Mouse (Mus musculus): ENCODE results near the gene Nebl. TPM values are rescaled to one million over a fixed set of nuclear protein-coding genes. Genes with fewer than 3 reads are reported as not detected.

Nebl gene
- polyA plus RNA-seq, 1 experiment from 2014 or later: 5.4 TPM

GRCm38 (mm10) chr2:17658176-17658575, 73.1 kb downstream of the Nebl start:
- WGBS: 55% methylated on average over 5 of the region's 5 CpGs
- Histone ChIP-seq H3K27ac (no peak overlapping the region), H3K4me3 (replicated peaks) (no peak overlapping the region), H3K9ac (replicated peaks) (no peak overlapping the region), H3K36me3 (no peaks in the 10 kb centered on the region), H3K9me3 (no peaks in the 10 kb centered on the region), H3K4me2 (replicated peaks) (no peak overlapping the region), H3K27me3 (no peaks in the 10 kb centered on the region), H3K4me1 (replicated peaks) (no peaks in the 10 kb centered on the region)
- ATAC-seq: no peak

DNA sequence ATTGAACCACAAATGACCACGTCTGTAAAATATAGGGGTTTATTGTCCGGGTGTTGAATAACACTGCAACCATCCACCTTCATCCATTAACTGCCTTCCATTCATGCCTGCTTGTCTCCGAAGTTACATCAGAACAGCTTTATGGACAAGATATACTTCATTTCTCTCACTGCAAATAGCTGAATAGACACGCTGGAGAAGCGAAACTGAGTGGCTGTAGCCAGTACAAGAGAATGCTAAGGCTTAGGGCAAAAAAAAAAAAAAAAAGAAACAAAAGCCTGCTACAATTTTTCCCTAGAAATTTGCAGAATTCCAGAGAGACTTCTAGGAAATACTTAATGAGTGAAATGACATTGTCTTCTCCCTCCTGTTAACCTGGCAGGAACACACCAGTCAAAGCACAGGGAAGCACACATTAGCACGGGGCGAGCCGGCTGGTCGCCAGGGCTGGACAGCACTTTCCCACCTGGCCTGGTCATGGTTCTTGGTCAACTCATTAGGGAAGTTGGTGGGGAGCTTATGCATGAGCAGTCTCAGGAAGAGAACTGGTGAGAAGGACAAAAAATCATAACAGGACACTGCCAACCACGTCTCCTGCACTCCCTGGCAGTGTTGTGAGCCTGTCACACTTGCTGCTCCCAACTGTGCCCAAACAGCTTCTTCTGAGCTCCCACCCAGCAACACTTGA, 81.0 kb downstream of the Nebl start:
- Histone ChIP-seq H3K27ac (no peak overlapping the region), H3K9me3 (no peaks in the 10 kb centered on the region), H3K36me3 (no peaks in the 10 kb centered on the region), H3K9ac (replicated peaks) (no peak overlapping the region), H3K4me1 (replicated peaks) (no peaks in the 10 kb centered on the region), H3K27me3 (peaks cover 6% of the 10 kb centered on the region; the same call in 1 of the 2 replicates), H3K4me2 (replicated peaks) (no peak overlapping the region), H3K4me3 (replicated peaks) (no peak overlapping the region)
- WGBS: 70% methylated on average over 10 of the region's 10 CpGs
- no peak for ATAC-seq

- H3K4me3 ChIP-seq (replicated peaks): no peak overlapping the region
- H3K4me2 ChIP-seq (replicated peaks): no peak overlapping the region
- H3K27me3 ChIP-seq: peaks cover 6% of the 10 kb centered on the region; the same call in 1 of the 2 replicates
- H3K27ac ChIP-seq: no peak overlapping the region
- no peaks in the 10 kb centered on the region for H3K9me3 ChIP-seq
- H3K4me1 ChIP-seq (replicated peaks): no peaks in the 10 kb centered on the region
- 70% methylated on average over 3 of the region's 3 CpGs for WGBS
- ATAC-seq: no peak
- no peak overlapping the region for H3K9ac ChIP-seq (replicated peaks)
- H3K36me3 ChIP-seq: no peaks in the 10 kb centered on the region
Measured at GRCm38 (mm10) chr2:17649728-17650127, 81.5 kb downstream of the Nebl start.

- Histone ChIP-seq H3K9me3 (no peaks in the 10 kb centered on the region), H3K4me1 (replicated peaks) (no peaks in the 10 kb centered on the region), H3K27ac (no peak overlapping the region), H3K9ac (replicated peaks) (no peak overlapping the region), H3K4me2 (replicated peaks) (no peak overlapping the region), H3K27me3 (peaks cover 24% of the 10 kb centered on the region; the same call in 1 of the 2 replicates), H3K36me3 (no peaks in the 10 kb centered on the region), H3K4me3 (replicated peaks) (no peak overlapping the region)
- WGBS: 31% methylated on average over 3 of the region's 3 CpGs
- peak; percentile 71 for ATAC-seq
Measured at GRCm38 (mm10) chr2:17644282-17645262, 86.7 kb downstream of the Nebl start.

DNA sequence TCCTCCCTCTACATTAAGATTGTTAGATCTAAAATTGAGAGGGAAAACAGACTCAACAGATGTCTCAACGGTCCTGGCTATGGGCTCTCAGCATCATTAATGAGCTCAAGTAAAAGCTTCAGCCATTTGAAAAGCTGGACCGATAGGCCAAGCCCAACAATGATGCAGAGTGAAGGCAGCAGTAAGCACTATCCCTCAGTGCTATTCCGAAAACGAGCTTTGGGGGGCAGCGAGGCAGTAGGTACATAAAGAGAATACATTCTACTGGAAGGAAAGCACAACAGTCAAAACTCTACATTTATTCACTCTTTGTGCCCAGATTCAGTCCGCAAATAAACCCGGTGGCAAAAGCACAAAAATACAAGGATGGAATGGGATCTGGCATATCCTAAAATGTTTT, 87.4 kb downstream of the Nebl start:
- 51% methylated on average over 7 of the region's 7 CpGs for WGBS
- no peak for ATAC-seq

GRCm38 (mm10) chr2:17642770-17643169, 88.5 kb downstream of the Nebl start:
- WGBS: 89% methylated on average over 7 of the region's 7 CpGs
- Histone ChIP-seq H3K4me1 (replicated peaks) (0 out of 2 replicates have a peak, but pooled peaks cover 8% of the 10 kb centered on the region), H3K4me2 (replicated peaks) (no peak overlapping the region), H3K27ac (no peak overlapping the region), H3K36me3 (no peaks in the 10 kb centered on the region), H3K27me3 (peaks cover 25% of the 10 kb centered on the region; the same call in 1 of the 2 replicates), H3K9me3 (no peaks in the 10 kb centered on the region), H3K9ac (replicated peaks) (no peak overlapping the region), H3K4me3 (replicated peaks) (no peak overlapping the region)
- ATAC-seq: no peak

More for the DNA sequence above, 87.4 kb downstream of the Nebl start:
- Histone ChIP-seq H3K36me3 (no peaks in the 10 kb centered on the region), H3K9me3 (no peaks in the 10 kb centered on the region), H3K4me2 (replicated peaks) (no peak overlapping the region), H3K27me3 (peaks cover 24% of the 10 kb centered on the region; the same call in 1 of the 2 replicates), H3K4me1 (replicated peaks) (0 out of 2 replicates have a peak, but pooled peaks cover 3% of the 10 kb centered on the region), H3K27ac (no peak overlapping the region), H3K9ac (replicated peaks) (no peak overlapping the region), H3K4me3 (replicated peaks) (no peak overlapping the region)

GRCm38 (mm10) chr2:17640861-17641260, 90.4 kb downstream of the Nebl start:
- WGBS: 62% methylated on average over 4 of the region's 4 CpGs
- no peak overlapping the region for H3K27ac ChIP-seq
- no peak overlapping the region for H3K9ac ChIP-seq (replicated peaks)
- no peak overlapping the region for H3K4me2 ChIP-seq (replicated peaks)
- no peaks in the 10 kb centered on the region for H3K9me3 ChIP-seq
- no peak overlapping the region for H3K4me3 ChIP-seq (replicated peaks)
- ATAC-seq: no peak
- no peaks in the 10 kb centered on the region for H3K36me3 ChIP-seq
- 0 out of 2 replicates have a peak, but pooled peaks cover 8% of the 10 kb centered on the region for H3K4me1 ChIP-seq (replicated peaks)
- peaks cover 31% of the 10 kb centered on the region; the same call in 1 of the 2 replicates for H3K27me3 ChIP-seq

DNA sequence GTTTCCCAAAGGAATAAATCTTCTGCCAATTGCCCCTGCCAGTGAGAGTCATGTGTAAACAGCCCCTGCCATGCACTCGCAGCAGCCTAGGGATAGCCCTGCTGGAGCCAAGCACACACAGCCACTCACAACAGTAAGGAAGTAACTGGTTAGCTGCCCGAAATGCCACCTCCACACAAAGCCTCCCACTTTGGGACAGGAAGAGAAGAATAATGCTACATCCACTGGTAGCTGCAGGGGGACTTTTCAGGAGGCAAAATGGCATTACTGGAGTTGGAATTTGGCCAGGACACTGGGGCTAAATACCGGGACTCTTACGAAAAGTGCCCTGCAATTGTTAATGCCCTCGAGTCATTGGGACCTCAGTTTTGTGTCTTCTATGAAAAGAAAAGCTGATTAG, 92.6 kb downstream of the Nebl start:
- 9% methylated on average over 5 of the region's 5 CpGs for WGBS
- H3K4me3 ChIP-seq (replicated peaks): no peak overlapping the region
- ATAC-seq: peak; percentile 78; the same call in 1 of the 2 replicates
- H3K36me3 ChIP-seq: no peaks in the 10 kb centered on the region
- H3K9me3 ChIP-seq: no peaks in the 10 kb centered on the region
- 0 out of 2 replicates have a peak, but pooled peaks cover 8% of the 10 kb centered on the region for H3K4me1 ChIP-seq (replicated peaks)
- no peak overlapping the region for H3K9ac ChIP-seq (replicated peaks)
- 0 out of 2 replicates have a peak overlapping the region, but pooled peaks have one; percentile 20 for H3K4me2 ChIP-seq (replicated peaks)
- H3K27ac ChIP-seq: no peak overlapping the region
- H3K27me3 ChIP-seq: peaks cover 33% of the 10 kb centered on the region; the same call in 1 of the 2 replicates

- ATAC-seq: no peak
- Histone ChIP-seq H3K4me1 (replicated peaks) (no peaks in the 10 kb centered on the region), H3K27ac (no peak overlapping the region), H3K27me3 (no peaks in the 10 kb centered on the region), H3K4me2 (replicated peaks) (no peak overlapping the region), H3K36me3 (no peaks in the 10 kb centered on the region), H3K4me3 (replicated peaks) (no peak overlapping the region), H3K9me3 (no peaks in the 10 kb centered on the region), H3K9ac (replicated peaks) (no peak overlapping the region)
- WGBS: 76% methylated on average over 3 of the region's 3 CpGs
Measured at GRCm38 (mm10) chr2:17623931-17624330, 107.3 kb downstream of the Nebl start.

- no peaks in the 10 kb centered on the region for H3K36me3 ChIP-seq
- peaks cover 5% of the 10 kb centered on the region for H3K27me3 ChIP-seq
- no peak overlapping the region for H3K9ac ChIP-seq (replicated peaks)
- ATAC-seq: peak; percentile 65; the same call in 1 of the 2 replicates
- 15% methylated on average over 3 of the region's 3 CpGs for WGBS
- H3K4me3 ChIP-seq (replicated peaks): no peak overlapping the region
- peaks cover 7% of the 10 kb centered on the region for H3K4me1 ChIP-seq (replicated peaks)
- H3K27ac ChIP-seq: peak overlapping the region; percentile 35; the same call in 1 of the 2 replicates
- no peaks in the 10 kb centered on the region for H3K9me3 ChIP-seq
- H3K4me2 ChIP-seq (replicated peaks): no peak overlapping the region
Measured at GRCm38 (mm10) chr2:17610259-17610658, 121.0 kb downstream of the Nebl start.

DNA sequence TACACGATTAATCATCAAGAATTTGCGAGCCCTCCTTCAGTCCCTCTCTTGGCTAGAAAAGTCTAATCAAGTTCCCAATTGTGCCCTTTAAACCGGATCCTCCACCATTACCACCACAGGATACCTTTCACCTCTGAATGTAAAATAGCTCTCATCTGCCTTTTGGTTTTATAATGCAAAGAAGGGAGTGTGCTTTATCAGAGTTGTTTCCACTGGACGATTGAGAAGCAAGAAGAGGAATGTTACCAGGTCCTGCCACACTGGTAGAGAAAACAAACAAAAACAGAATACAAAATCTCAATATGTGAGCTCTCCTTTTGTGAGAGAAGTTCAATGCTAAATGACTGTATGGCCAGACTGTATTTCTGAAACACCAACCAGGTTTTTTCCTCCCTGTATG, 127.7 kb downstream of the Nebl start:
- 69% methylated on average over 4 of the region's 4 CpGs for WGBS
- no peak overlapping the region for H3K4me3 ChIP-seq (replicated peaks)

DNA sequence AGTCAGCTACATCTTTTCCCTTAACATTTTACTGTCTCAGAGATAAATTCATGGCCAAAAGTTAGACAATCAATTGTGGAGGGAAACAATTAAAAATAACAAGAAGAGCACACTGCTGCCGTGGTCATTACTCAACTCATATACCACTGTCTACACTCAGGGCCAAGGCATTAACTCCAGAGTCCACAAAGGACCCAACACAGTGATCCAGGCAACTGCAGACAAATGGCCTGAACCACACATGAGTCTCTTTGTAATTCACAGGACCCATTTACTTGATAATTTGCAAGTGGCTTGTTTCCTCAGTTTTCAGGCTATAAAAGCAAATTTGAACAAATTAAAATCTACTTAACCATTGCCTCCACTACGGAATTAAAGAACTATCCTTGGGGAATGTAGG, 130.6 kb downstream of the Nebl start:
- no peaks in the 10 kb centered on the region for H3K9me3 ChIP-seq
- 61% methylated on average over 2 of the region's 2 CpGs for WGBS

More for the DNA sequence above, 127.7 kb downstream of the Nebl start:
- Histone ChIP-seq H3K4me2 (replicated peaks) (no peak overlapping the region), H3K27me3 (peaks cover 15% of the 10 kb centered on the region), H3K4me1 (replicated peaks) (peaks cover 6% of the 10 kb centered on the region; the same call in 1 of the 2 replicates), H3K27ac (no peak overlapping the region), H3K36me3 (no peaks in the 10 kb centered on the region), H3K9me3 (no peaks in the 10 kb centered on the region), H3K9ac (replicated peaks) (no peak overlapping the region)
- no peak for ATAC-seq

More for the DNA sequence above, 130.6 kb downstream of the Nebl start:
- Histone ChIP-seq H3K36me3 (no peaks in the 10 kb centered on the region), H3K27ac (no peak overlapping the region), H3K4me3 (replicated peaks) (no peak overlapping the region), H3K9ac (replicated peaks) (no peak overlapping the region), H3K27me3 (peaks cover 22% of the 10 kb centered on the region), H3K4me1 (replicated peaks) (peaks cover 6% of the 10 kb centered on the region; the same call in 1 of the 2 replicates), H3K4me2 (replicated peaks) (no peak overlapping the region)
- no peak for ATAC-seq

Measured in midbrain, embryonic 13.5 days (tissue).